Mouse (Mus musculus): ENCODE measurements around the gene Fem1a. TPM values are rescaled to one million over a fixed set of nuclear protein-coding genes. Genes with fewer than 3 reads are reported as not detected.

Gene Fem1a
- polyA plus RNA-seq (2014; fragmentation: Nextera tagmentation; extraction: Ambion mirVana), result 18.0 and 22.0 TPM in 2 replicates

- Histone ChIP-seq H3K9ac (ENCODE audit: low read length) (peak within 1 kb of the TSS; percentile 67), H3K4me2 (ENCODE audit: low read length) (peak within 1 kb of the TSS; percentile 92), H3K36me3 (ENCODE audit: control insufficient read depth, insufficient read depth, low read length) (peaks cover 35% of the 10 kb centered on the region), H3K4me1 (ENCODE audit: control insufficient read depth, insufficient read depth, low read length) (peaks cover 5% of the 10 kb centered on the region), H3K27ac (ENCODE audit: low read depth, low read length) (peak within 1 kb of the TSS; percentile 85), H3K9me3 (replicated peaks; ENCODE audit: control insufficient read depth, low read length) (no peaks in the 10 kb centered on the region), H3K27me3 (replicated peaks; ENCODE audit: control insufficient read depth, insufficient read depth, low read length) (no peaks in the 10 kb centered on the region), H3K4me3 (ENCODE audit: low read depth, low read length) (peak within 1 kb of the TSS; percentile 59)
- DNase-seq (ENCODE audit: low spot score), result peak; percentile 100
- peak; percentile 92 for ATAC-seq
- WGBS, result under 1% methylated on average over 28 of the region's 28 CpGs
These were observed at the start of gene Fem1a for GRCm38 (mm10) chr17:56256239-56256881. Gene Fem1a (plus strand): TSS chr17:56256810.

GRCm38 (mm10) chr17:56206986-56207674 lies 49.5 kb upstream of the Fem1a start:
- no peak overlapping the region for H3K9ac ChIP-seq (ENCODE audit: low read length)
- no peak for DNase-seq (ENCODE audit: low spot score)
- ATAC-seq, result no peak
- no peaks in the 10 kb centered on the region for H3K9me3 ChIP-seq (replicated peaks; ENCODE audit: control insufficient read depth, low read length)
- H3K27me3 ChIP-seq (replicated peaks; ENCODE audit: control insufficient read depth, insufficient read depth, low read length), result no peaks in the 10 kb centered on the region
- no peaks in the 10 kb centered on the region for H3K4me1 ChIP-seq (ENCODE audit: control insufficient read depth, insufficient read depth, low read length)
- WGBS, result 89% methylated on average over 6 of the region's 6 CpGs
- H3K4me2 ChIP-seq (ENCODE audit: low read length), result no peak overlapping the region
- no peak overlapping the region for H3K4me3 ChIP-seq (ENCODE audit: low read depth, low read length)
- H3K27ac ChIP-seq (ENCODE audit: low read depth, low read length), result no peak overlapping the region
- peaks cover 96% of the 10 kb centered on the region for H3K36me3 ChIP-seq (ENCODE audit: control insufficient read depth, insufficient read depth, low read length)

GRCm38 (mm10) chr17:56207963-56208530 lies 48.6 kb upstream of the Fem1a start:
- DNase-seq (ENCODE audit: low spot score), result no peak
- Histone ChIP-seq H3K27ac (ENCODE audit: low read depth, low read length) (no peak overlapping the region), H3K4me3 (ENCODE audit: low read depth, low read length) (no peak overlapping the region), H3K9ac (ENCODE audit: low read length) (no peak overlapping the region), H3K9me3 (replicated peaks; ENCODE audit: control insufficient read depth, low read length) (no peaks in the 10 kb centered on the region), H3K4me2 (ENCODE audit: low read length) (no peak overlapping the region), H3K4me1 (ENCODE audit: control insufficient read depth, insufficient read depth, low read length) (no peaks in the 10 kb centered on the region), H3K36me3 (ENCODE audit: control insufficient read depth, insufficient read depth, low read length) (peaks cover 89% of the 10 kb centered on the region), H3K27me3 (replicated peaks; ENCODE audit: control insufficient read depth, insufficient read depth, low read length) (no peaks in the 10 kb centered on the region)
- no peak for ATAC-seq
- WGBS, result 93% methylated on average over 9 of the region's 9 CpGs

- Histone ChIP-seq H3K27ac (ENCODE audit: low read depth, low read length) (no peak overlapping the region), H3K4me3 (ENCODE audit: low read depth, low read length) (no peak overlapping the region), H3K36me3 (ENCODE audit: control insufficient read depth, insufficient read depth, low read length) (peaks cover 81% of the 10 kb centered on the region), H3K4me1 (ENCODE audit: control insufficient read depth, insufficient read depth, low read length) (no peaks in the 10 kb centered on the region), H3K9ac (ENCODE audit: low read length) (no peak overlapping the region), H3K4me2 (ENCODE audit: low read length) (no peak overlapping the region), H3K9me3 (replicated peaks; ENCODE audit: control insufficient read depth, low read length) (no peaks in the 10 kb centered on the region), H3K27me3 (replicated peaks; ENCODE audit: control insufficient read depth, insufficient read depth, low read length) (no peaks in the 10 kb centered on the region)
- WGBS, result 91% methylated on average over 3 of the region's 3 CpGs
- ATAC-seq (no peak), DNase-seq (ENCODE audit: low spot score) (no peak)
These were observed 47.8 kb upstream of the Fem1a start for GRCm38 (mm10) chr17:56208821-56209220.

GRCm38 (mm10) chr17:56211090-56211489 lies 45.5 kb upstream of the Fem1a start:
- no peaks in the 10 kb centered on the region for H3K4me1 ChIP-seq (ENCODE audit: control insufficient read depth, insufficient read depth, low read length)
- H3K4me3 ChIP-seq (ENCODE audit: low read depth, low read length), result no peak overlapping the region
- H3K9ac ChIP-seq (ENCODE audit: low read length), result no peak overlapping the region
- no peaks in the 10 kb centered on the region for H3K9me3 ChIP-seq (replicated peaks; ENCODE audit: control insufficient read depth, low read length)
- DNase-seq (ENCODE audit: low spot score) (no peak), ATAC-seq (no peak)
- peaks cover 59% of the 10 kb centered on the region for H3K36me3 ChIP-seq (ENCODE audit: control insufficient read depth, insufficient read depth, low read length)
- no peak overlapping the region for H3K4me2 ChIP-seq (ENCODE audit: low read length)
- WGBS, result 92% methylated on average over 2 of the region's 2 CpGs
- no peak overlapping the region for H3K27ac ChIP-seq (ENCODE audit: low read depth, low read length)
- no peaks in the 10 kb centered on the region for H3K27me3 ChIP-seq (replicated peaks; ENCODE audit: control insufficient read depth, insufficient read depth, low read length)

GRCm38 (mm10) chr17:56212676-56213075 lies 43.9 kb upstream of the Fem1a start:
- ATAC-seq (no peak), DNase-seq (ENCODE audit: low spot score) (no peak)
- no peak overlapping the region for H3K9ac ChIP-seq (ENCODE audit: low read length)
- no peaks in the 10 kb centered on the region for H3K27me3 ChIP-seq (replicated peaks; ENCODE audit: control insufficient read depth, insufficient read depth, low read length)
- 82% methylated on average over 6 of the region's 6 CpGs for WGBS
- H3K4me3 ChIP-seq (ENCODE audit: low read depth, low read length), result no peak overlapping the region
- H3K9me3 ChIP-seq (replicated peaks; ENCODE audit: control insufficient read depth, low read length), result no peaks in the 10 kb centered on the region
- peaks cover 43% of the 10 kb centered on the region for H3K36me3 ChIP-seq (ENCODE audit: control insufficient read depth, insufficient read depth, low read length)
- H3K27ac ChIP-seq (ENCODE audit: low read depth, low read length), result no peak overlapping the region
- no peak overlapping the region for H3K4me2 ChIP-seq (ENCODE audit: low read length)
- peaks cover 13% of the 10 kb centered on the region for H3K4me1 ChIP-seq (ENCODE audit: control insufficient read depth, insufficient read depth, low read length)

GRCm38 (mm10) chr17:56214229-56214628 lies 42.4 kb upstream of the Fem1a start:
- ATAC-seq (no peak), DNase-seq (ENCODE audit: low spot score) (no peak)
- no peak overlapping the region for H3K9ac ChIP-seq (ENCODE audit: low read length)
- no peak overlapping the region for H3K4me3 ChIP-seq (ENCODE audit: low read depth, low read length)
- 63% methylated on average over 1 of the region's 1 CpGs for WGBS
- H3K4me1 ChIP-seq (ENCODE audit: control insufficient read depth, insufficient read depth, low read length), result peaks cover 17% of the 10 kb centered on the region
- H3K36me3 ChIP-seq (ENCODE audit: control insufficient read depth, insufficient read depth, low read length), result peaks cover 27% of the 10 kb centered on the region
- H3K27ac ChIP-seq (ENCODE audit: low read depth, low read length), result no peak overlapping the region
- no peaks in the 10 kb centered on the region for H3K9me3 ChIP-seq (replicated peaks; ENCODE audit: control insufficient read depth, low read length)
- H3K4me2 ChIP-seq (ENCODE audit: low read length), result no peak overlapping the region
- no peaks in the 10 kb centered on the region for H3K27me3 ChIP-seq (replicated peaks; ENCODE audit: control insufficient read depth, insufficient read depth, low read length)

GRCm38 (mm10) chr17:56217670-56218069 lies 38.9 kb upstream of the Fem1a start:
- Histone ChIP-seq H3K9me3 (replicated peaks; ENCODE audit: control insufficient read depth, low read length) (no peaks in the 10 kb centered on the region), H3K4me3 (ENCODE audit: low read depth, low read length) (peak overlapping the region; percentile 78), H3K27ac (ENCODE audit: low read depth, low read length) (no peak overlapping the region), H3K27me3 (replicated peaks; ENCODE audit: control insufficient read depth, insufficient read depth, low read length) (no peaks in the 10 kb centered on the region), H3K4me2 (ENCODE audit: low read length) (peak overlapping the region; percentile 89), H3K9ac (ENCODE audit: low read length) (peak overlapping the region; percentile 89), H3K4me1 (ENCODE audit: control insufficient read depth, insufficient read depth, low read length) (peaks cover 19% of the 10 kb centered on the region), H3K36me3 (ENCODE audit: control insufficient read depth, insufficient read depth, low read length) (0 out of 2 replicates have a peak, but pooled peaks cover 2% of the 10 kb centered on the region)
- ATAC-seq (no peak), DNase-seq (ENCODE audit: low spot score) (no peak)
- WGBS, result 65% methylated on average over 13 of the region's 13 CpGs

Data from forebrain, embryonic 14.5 days (tissue).